8 mouse cellular contexts compared by ENCODE assay signal in the genomic region with DNA sequence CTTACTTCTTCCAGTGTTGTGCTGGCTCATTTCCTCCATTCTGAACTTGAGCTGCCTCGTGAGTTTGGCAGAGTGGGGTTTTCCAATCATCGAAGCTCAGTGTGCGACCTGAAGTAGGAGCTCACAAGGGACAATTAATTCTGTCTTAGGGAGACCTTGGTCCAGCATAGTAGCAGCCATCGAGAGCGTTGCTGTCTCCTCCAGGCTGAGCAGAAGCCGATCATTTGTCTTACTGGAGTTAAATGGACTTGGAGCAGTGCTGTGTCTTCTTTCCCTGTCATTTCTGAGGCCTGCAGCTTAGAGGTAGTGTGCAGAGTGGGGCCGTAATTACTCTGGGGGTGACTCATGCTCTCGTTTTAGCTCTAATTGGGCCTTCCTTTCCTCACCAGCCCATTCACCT.
A peak's percentile ranks its signal among the peaks of the same experiment; 100 is the strongest.
DNase-seq lines count a peak whose midpoint lies in the region; ATAC-seq and TF ChIP-seq lines count a peak whose summit lies in the region.

No protein-coding gene starts in this region.

- no peak for ATAC-seq in heart, embryonic 14.5 days (ENCODE audit: insufficient number of reproducible peaks, insufficient read depth, low FRiP score, low read depth)
- ATAC-seq in forebrain, embryonic 13.5 days: no peak

- 48% methylated on average over 8 of the region's 8 CpGs for WGBS in heart, embryonic 14.5 days
- 58% methylated on average over 8 of the region's 8 CpGs for WGBS in spleen, adult 2 months
- 55% methylated on average over 8 of the region's 8 CpGs for WGBS in forebrain, embryonic 13.5 days

- H3K9me3 ChIP-seq in heart, embryonic 14.5 days (ENCODE audit: control insufficient read depth, low read length): 0 out of 2 replicates have a peak, but pooled peaks cover 4% of the 10 kb centered on the region
- H3K9me3 ChIP-seq in forebrain, embryonic 13.5 days (replicated peaks): no peaks in the 10 kb centered on the region

- no peaks in the 10 kb centered on the region for H3K27me3 ChIP-seq in heart, embryonic 14.5 days (ENCODE audit: control insufficient read depth, insufficient read depth, low read length)
- H3K27me3 ChIP-seq in spleen, adult 2 months (ENCODE audit: control insufficient read depth, insufficient read depth, low read length): no peaks in the 10 kb centered on the region
- H3K27me3 ChIP-seq in forebrain, embryonic 13.5 days: no peaks in the 10 kb centered on the region

- H3K4me3 ChIP-seq in heart, embryonic 14.5 days (ENCODE audit: control insufficient read depth in 1 of 2, insufficient read depth in 1 of 2, low read depth in 1 of 2, low read length in 2 of 2): no peak overlapping the region
- no peak overlapping the region for H3K4me3 ChIP-seq in spleen, adult 2 months (ENCODE audit: extremely low read depth, insufficient read depth, insufficient read length)
- no peak overlapping the region for H3K4me3 ChIP-seq in embryonic fibroblast, embryonic 13.5 days (ENCODE audit: insufficient read depth, low read length)
- no peak overlapping the region for H3K4me3 ChIP-seq in forebrain, embryonic 13.5 days

- no peak for TF ChIP-seq POLR2A in spleen, adult 2 months (IDR thresholded peaks at IDR 0.05; ENCODE audit: low read depth, low read length)
- 0 out of 2 replicates have a peak, but pooled peaks have one; percentile 36 for TF ChIP-seq POLR2A in embryonic fibroblast, embryonic 13.5 days (IDR thresholded peaks at IDR 0.05; ENCODE audit: low read depth, low read length)

- H3K4me2 ChIP-seq in heart, embryonic 14.5 days (ENCODE audit: low read length): no peak overlapping the region
- H3K4me2 ChIP-seq in forebrain, embryonic 13.5 days: no peak overlapping the region

- peaks cover 19 to 31% of the 10 kb centered on the region in 2 experiments for H3K4me1 ChIP-seq in heart, embryonic 14.5 days (ENCODE audit: control insufficient read depth in 2 of 2, insufficient read depth in 2 of 2, low read length in 2 of 2)
- H3K4me1 ChIP-seq in spleen, adult 2 months (ENCODE audit: control insufficient read depth, insufficient read depth, insufficient read length): peaks cover 16% of the 10 kb centered on the region; the same call in 1 of the 2 replicates
- H3K4me1 ChIP-seq in embryonic fibroblast, embryonic 13.5 days (ENCODE audit: control insufficient read depth, insufficient read depth, low read length): peaks cover 31% of the 10 kb centered on the region
- H3K4me1 ChIP-seq in forebrain, embryonic 13.5 days: peaks cover 13% of the 10 kb centered on the region

- peak overlapping the region; percentile 55 to 72; a peak in 3 of 4 replicates for H3K27ac ChIP-seq in heart, embryonic 14.5 days (replicated peaks in 1 of 2; ENCODE audit: control insufficient read depth in 1 of 2, insufficient read depth in 1 of 2, low read depth in 2 of 2, low read length in 2 of 2)
- peak overlapping the region; percentile 27; the same call in 1 of the 2 replicates for H3K27ac ChIP-seq in spleen, adult 2 months (ENCODE audit: insufficient read depth, low read length)
- H3K27ac ChIP-seq in embryonic fibroblast, embryonic 13.5 days (ENCODE audit: insufficient read depth, low read length): peak overlapping the region; percentile 91
- H3K27ac ChIP-seq in forebrain, embryonic 13.5 days: no peak overlapping the region

- intact Hi-C loops in heart, postnatal 14 days (cut with DNase I): no loop called here

- no peaks in the 10 kb centered on the region for H3K36me3 ChIP-seq in heart, embryonic 14.5 days (ENCODE audit: control insufficient read depth, insufficient read depth, low read length)
- H3K36me3 ChIP-seq in spleen, adult 2 months (ENCODE audit: control insufficient read depth, insufficient read depth, low read length): no peaks in the 10 kb centered on the region
- H3K36me3 ChIP-seq in forebrain, embryonic 13.5 days (ENCODE audit: poor library complexity, severe bottlenecking): no peaks in the 10 kb centered on the region

- no peak for TF ChIP-seq CTCF in spleen, adult 2 months (IDR thresholded peaks at IDR 0.05; ENCODE audit: extremely low read depth, insufficient read depth, insufficient read length, insufficient replicate concordance)
- TF ChIP-seq CTCF in embryonic fibroblast, embryonic 13.5 days (IDR thresholded peaks at IDR 0.05; ENCODE audit: borderline replicate concordance, insufficient read depth, low read length): no peak

- H3K9ac ChIP-seq in heart, embryonic 14.5 days (ENCODE audit: low read length): 0 out of 2 replicates have a peak overlapping the region, but pooled peaks have one; percentile 2
- H3K9ac ChIP-seq in forebrain, embryonic 13.5 days: no peak overlapping the region

- DNase-seq in heart, postnatal 14 days: no peak
- DNase-seq in spleen, adult 2 months (ENCODE audit: low read depth in 1 of 2, low spot score in 2 of 2): no peak
- no peak for DNase-seq in spleen, adult 12 weeks (ENCODE audit: low spot score)
- no peak for DNase-seq in kidney, adult 9 months
- no peak for DNase-seq in adrenal gland, postnatal 4 days (ENCODE audit: low spot score in 2 of 2)
